Mouse (Mus musculus) forebrain, embryonic 16.5 days (tissue): ENCODE measurements around the gene Dnah12. TPM values are rescaled to one million over a fixed set of nuclear protein-coding genes. Genes with fewer than 3 reads are reported as not detected.
"Not testable (repeated sequence)": the region's sequence is repeated elsewhere in the genome, so short reads cannot be mapped to it uniquely, and the experiment has no call there.

ENCODE experiments used
- ATAC-seq: fragments of 200-750 bp; cut with Nextera tagmentation; 2 replicates; pipeline ENCODE4 v1.8.0; 2017; ENCODE audit warnings: mild to moderate bottlenecking, moderate library complexity
- H3K27ac ChIP-seq: fragments of 300-500 bp; sonication (generic); 2 replicates; pipeline ENCODE4 v1.5.1; 2014; ENCODE audit warnings: low read length, control low read depth
- H3K27me3 ChIP-seq: fragments of 300-500 bp; sonication (generic); replicated peaks from 2 replicates; pipeline ENCODE4 v1.6.1; 2014; ENCODE audit warnings: low read length; ENCODE audit not compliant: control insufficient read depth, insufficient read depth
- H3K36me3 ChIP-seq: fragments of 300-500 bp; sonication (generic); 2 replicates; pipeline ENCODE4 v1.6.1; 2014; ENCODE audit not compliant: control insufficient read depth, insufficient read depth
- H3K4me1 ChIP-seq: fragments of 300-500 bp; sonication (generic); replicated peaks from 2 replicates; pipeline ENCODE4 v1.6.1; 2014; ENCODE audit warnings: low read length; ENCODE audit not compliant: control insufficient read depth, insufficient read depth
- H3K4me2 ChIP-seq: fragments of 300-500 bp; sonication (generic); 2 replicates; pipeline ENCODE4 v1.6.1; 2014; ENCODE audit warnings: mild to moderate bottlenecking, low read length, control low read depth
- H3K4me3 ChIP-seq: fragments of 300-500 bp; sonication (generic); replicated peaks from 2 replicates; pipeline ENCODE4 v1.5.1; 2014; ENCODE audit warnings: mild to moderate bottlenecking, low read length, control low read depth
- H3K9ac ChIP-seq: fragments of 300-500 bp; sonication (generic); replicated peaks from 2 replicates; pipeline ENCODE4 v1.6.1; 2014; ENCODE audit warnings: low read depth, low read length, control low read depth
- H3K9me3 ChIP-seq: fragments of 300-500 bp; sonication (generic); 2 replicates; pipeline ENCODE4 v1.6.1; 2016; ENCODE audit warnings: low read length; ENCODE audit not compliant: control insufficient read depth
- WGBS: fragments of 180-500 bp; shearing (Covaris S2); extraction: QIAGEN DNeasy Blood & Tissue Kit; methylation state at CpG from one replicate; pipeline ENCODE4 v1.1.7; 2014; 5-methylcytosine and 5-hydroxymethylcytosine counted together
- polyA plus RNA-seq: library from polyadenylated mRNA; unstranded; fragments of >200 nt; fragmentation: Nextera tagmentation; extraction: Ambion mirVana; gene quantifications from 2 replicates; pipeline ENCODE4 v1.2.1, GENCODE M21; 2015

The Dnah12 gene
- polyA plus RNA-seq, 1 experiment from 2014 or later = 0.11 TPM

DNA sequence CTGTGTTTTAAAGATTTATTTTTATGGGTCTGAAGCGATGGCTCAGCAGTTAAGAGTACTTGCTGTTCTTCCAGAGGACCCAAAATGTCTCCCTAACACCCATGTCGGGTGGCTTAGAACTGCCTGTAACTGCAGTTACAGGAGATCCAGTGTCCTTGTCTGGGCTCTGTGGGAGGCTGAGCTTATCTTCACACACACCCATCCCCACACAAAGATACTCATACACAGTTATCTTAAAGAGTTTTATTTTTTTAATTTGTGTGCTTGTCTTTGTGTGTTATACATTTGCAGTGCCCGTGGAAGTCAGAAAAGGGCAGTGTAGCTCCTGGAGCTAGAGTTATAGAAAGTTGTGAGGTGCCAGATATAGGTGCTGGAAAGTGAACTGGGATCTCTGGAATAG is 197.7 kb downstream of the Dnah12 start:
- WGBS = 95% methylated on average over 3 of the region's 3 CpGs

DNA sequence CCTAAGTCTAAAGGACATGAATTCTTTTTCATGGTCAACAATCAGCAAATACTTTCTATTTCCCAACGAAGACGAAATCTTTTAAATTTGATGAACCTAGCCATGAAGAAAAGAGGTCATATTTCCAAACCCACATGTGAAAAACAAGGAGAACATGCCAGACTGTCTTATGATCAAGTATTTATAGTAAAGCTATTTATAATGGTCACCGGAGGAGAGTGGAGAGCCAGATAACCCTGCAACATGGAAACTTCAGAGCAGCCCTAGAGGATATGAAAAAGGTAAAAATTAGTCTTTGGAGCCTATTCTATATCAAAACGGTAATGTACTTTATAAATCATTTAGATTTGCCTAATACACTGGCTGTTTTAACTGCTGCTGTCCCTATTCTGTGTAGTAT is 201.3 kb downstream of the Dnah12 start, which contains the start of gene Asb14:
TSS of gene Asb14 (plus strand) at position 166 of the 400 bp plus-strand sequence.
- Histone ChIP-seq H3K36me3 (no peaks in the 10 kb centered on the region), H3K4me2 (no peak within 1 kb of the TSS), H3K27ac (no peak within 1 kb of the TSS), H3K9me3 (no peaks in the 10 kb centered on the region), H3K4me1 (no peaks in the 10 kb centered on the region), H3K9ac (no peak within 1 kb of the TSS), H3K4me3 (no peak within 1 kb of the TSS), H3K27me3 (no peaks in the 10 kb centered on the region)
- 94% methylated on average over 4 of the region's 4 CpGs for WGBS
- ATAC-seq = no peak

More for the DNA sequence above, 197.7 kb downstream of the Dnah12 start:
- H3K9ac ChIP-seq = no peak overlapping the region
- no peak overlapping the region for H3K27ac ChIP-seq
- H3K4me2 ChIP-seq = no peak overlapping the region
- no peaks in the 10 kb centered on the region for H3K27me3 ChIP-seq
- no peak for ATAC-seq
- no peaks in the 10 kb centered on the region for H3K9me3 ChIP-seq
- no peaks in the 10 kb centered on the region for H3K4me1 ChIP-seq
- no peak overlapping the region for H3K4me3 ChIP-seq
- H3K36me3 ChIP-seq = no peaks in the 10 kb centered on the region

DNA sequence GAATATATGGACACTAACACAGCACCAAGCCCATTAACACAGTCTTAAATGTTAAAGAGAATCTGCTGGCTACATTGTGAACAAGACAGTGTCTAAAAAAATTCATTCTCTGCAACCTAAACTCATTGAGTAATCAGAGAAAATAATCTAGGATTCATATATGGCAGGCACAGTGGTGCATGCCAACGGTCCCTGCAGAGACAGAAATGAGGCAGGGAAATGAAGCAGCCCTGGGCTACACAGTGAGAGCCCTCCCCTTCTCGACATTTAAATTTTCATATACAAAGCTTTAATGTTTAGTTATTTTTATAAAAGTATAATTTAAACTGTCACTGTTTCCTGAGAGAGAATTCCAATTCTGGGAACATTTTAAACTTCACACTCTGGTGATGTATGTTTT is 206.4 kb downstream of the Dnah12 start:
- 77% methylated on average over 2 of the region's 2 CpGs for WGBS

DNA sequence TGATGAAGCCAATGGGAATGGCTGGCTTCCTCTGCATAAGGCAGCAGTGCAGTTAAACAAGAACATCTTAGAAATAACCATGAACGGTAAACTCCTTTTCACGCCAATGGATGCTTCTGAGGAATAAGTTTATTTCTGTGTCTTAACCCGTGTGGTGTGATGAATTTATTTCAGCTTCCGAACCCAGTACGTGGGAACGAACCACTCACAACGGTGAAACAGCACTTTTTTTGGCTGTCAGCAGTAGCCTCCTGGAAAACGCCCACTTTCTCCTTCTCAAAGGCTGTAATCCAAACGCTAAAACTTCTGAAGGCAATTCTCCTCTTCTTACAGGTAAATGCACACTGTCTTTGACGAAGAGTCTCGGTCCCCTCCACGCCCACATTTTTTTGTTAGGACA is 207.8 kb downstream of the Dnah12 start:
- Histone ChIP-seq H3K9me3 (no peaks in the 10 kb centered on the region), H3K36me3 (no peaks in the 10 kb centered on the region), H3K4me1 (no peaks in the 10 kb centered on the region), H3K27ac (no peak overlapping the region), H3K9ac (no peak overlapping the region), H3K4me2 (no peak overlapping the region), H3K4me3 (no peak overlapping the region), H3K27me3 (no peaks in the 10 kb centered on the region)
- no peak for ATAC-seq
- WGBS = 86% methylated on average over 12 of the region's 12 CpGs

More for the DNA sequence above, 206.4 kb downstream of the Dnah12 start:
- no peak overlapping the region for H3K9ac ChIP-seq
- H3K27ac ChIP-seq = no peak overlapping the region
- no peaks in the 10 kb centered on the region for H3K9me3 ChIP-seq
- no peak overlapping the region for H3K4me3 ChIP-seq
- H3K27me3 ChIP-seq = no peaks in the 10 kb centered on the region
- no peaks in the 10 kb centered on the region for H3K4me1 ChIP-seq
- H3K36me3 ChIP-seq = no peaks in the 10 kb centered on the region
- H3K4me2 ChIP-seq = no peak overlapping the region
- ATAC-seq = no peak

DNA sequence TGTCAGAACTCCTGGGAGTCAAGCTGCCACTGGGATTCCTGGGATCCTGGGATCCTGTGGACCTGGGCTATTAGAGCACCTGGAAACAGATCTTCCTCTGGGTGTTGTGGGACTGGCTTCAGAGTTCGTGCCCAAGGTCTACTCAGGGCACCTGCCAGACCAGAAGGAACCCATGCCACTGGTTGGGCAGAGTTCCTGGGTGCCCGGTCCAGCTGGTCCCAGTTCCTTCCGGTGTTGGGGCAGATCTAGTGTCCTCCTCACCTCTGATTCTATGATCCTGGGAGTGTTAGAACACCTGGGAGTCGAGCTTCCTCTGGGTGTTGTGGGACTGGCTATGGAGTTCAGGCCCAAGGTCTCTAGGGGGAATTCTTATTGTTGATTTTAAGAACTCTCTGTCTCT is 214.3 kb downstream of the Dnah12 start:
- H3K9me3 ChIP-seq = no peaks in the 10 kb centered on the region
- no peak overlapping the region for H3K4me2 ChIP-seq
- H3K36me3 ChIP-seq = no peaks in the 10 kb centered on the region
- H3K27me3 ChIP-seq = no peaks in the 10 kb centered on the region
- no peak overlapping the region for H3K9ac ChIP-seq
- no peak for ATAC-seq
- H3K27ac ChIP-seq = no peak overlapping the region
- WGBS = 96% methylated on average over 4 of the region's 4 CpGs
- no peak overlapping the region for H3K4me3 ChIP-seq
- H3K4me1 ChIP-seq = no peaks in the 10 kb centered on the region

DNA sequence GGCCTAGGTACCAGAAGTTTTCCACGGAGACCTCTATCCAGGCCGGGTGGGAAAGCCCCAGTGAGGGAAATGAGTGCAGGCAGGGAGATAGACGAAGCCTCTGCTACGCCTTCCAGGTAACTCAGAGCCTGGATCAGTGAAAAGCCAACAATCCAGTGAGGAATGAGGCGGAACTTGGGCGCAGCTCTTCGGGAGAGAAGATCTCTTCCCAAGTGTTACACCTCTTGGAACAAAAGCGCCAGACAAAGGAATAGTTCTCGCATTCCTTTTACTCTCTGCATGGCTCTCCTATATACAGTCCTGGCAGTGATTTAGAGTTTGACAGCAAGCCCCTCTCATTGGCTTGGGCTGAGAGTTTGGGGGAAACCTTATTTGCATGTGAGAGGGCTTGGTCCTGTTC is 217.4 kb downstream of the Dnah12 start:
- 49% methylated on average over 9 of the region's 9 CpGs for WGBS
- H3K4me2 ChIP-seq, H3K9ac ChIP-seq, H3K27ac ChIP-seq, H3K9me3 ChIP-seq, H3K4me1 ChIP-seq, H3K4me3 ChIP-seq, H3K36me3 ChIP-seq, H3K27me3 ChIP-seq, ATAC-seq: not testable (repeated sequence)

DNA sequence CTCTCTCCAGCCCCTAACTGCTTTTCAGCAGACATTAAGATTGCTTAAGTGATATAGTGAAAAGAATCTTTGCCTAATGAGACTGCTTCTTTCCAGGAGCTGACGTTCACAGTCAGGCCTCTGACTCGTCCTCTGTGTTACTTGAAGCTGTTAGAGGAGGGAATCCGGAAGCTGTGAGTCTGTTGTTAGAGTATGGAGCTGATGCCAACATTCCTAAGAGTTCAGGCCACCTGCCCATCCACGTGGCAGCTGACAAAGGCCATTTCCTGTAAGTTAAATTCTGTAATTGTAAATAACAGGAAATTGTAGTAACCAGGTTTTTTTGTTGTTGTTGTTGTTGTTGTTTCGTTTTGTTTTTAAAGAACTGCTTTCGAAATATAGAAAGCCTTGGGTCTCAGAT is 218.1 kb downstream of the Dnah12 start:
- H3K4me1 ChIP-seq = 0 out of 2 replicates have a peak, but pooled peaks cover 2% of the 10 kb centered on the region
- no peaks in the 10 kb centered on the region for H3K9me3 ChIP-seq
- no peaks in the 10 kb centered on the region for H3K36me3 ChIP-seq
- no peak overlapping the region for H3K9ac ChIP-seq
- no peak overlapping the region for H3K4me3 ChIP-seq
- H3K27ac ChIP-seq = no peak overlapping the region
- WGBS = 51% methylated on average over 6 of the region's 6 CpGs
- no peaks in the 10 kb centered on the region for H3K27me3 ChIP-seq
- no peak overlapping the region for H3K4me2 ChIP-seq
- ATAC-seq = no peak

DNA sequence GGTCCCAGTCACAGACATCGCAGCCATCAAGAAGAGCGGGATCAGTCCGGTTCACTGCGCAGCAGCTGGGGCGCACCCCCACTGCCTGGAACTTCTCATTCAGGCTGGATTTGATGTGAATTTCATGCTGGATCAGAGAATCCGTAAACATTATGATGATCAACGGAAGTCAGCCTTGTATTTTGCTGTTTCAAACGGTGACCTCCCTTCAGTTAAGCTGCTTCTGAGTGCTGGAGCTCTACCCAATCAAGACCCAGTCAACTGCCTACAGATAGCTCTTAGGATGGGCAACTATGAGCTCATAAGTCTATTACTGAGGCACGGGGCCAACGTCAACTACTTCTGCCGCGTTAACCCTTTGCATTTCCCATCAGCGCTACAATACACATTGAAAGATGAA is 218.8 kb downstream of the Dnah12 start:
- Histone ChIP-seq H3K27me3 (no peaks in the 10 kb centered on the region), H3K27ac (no peak overlapping the region)

DNA sequence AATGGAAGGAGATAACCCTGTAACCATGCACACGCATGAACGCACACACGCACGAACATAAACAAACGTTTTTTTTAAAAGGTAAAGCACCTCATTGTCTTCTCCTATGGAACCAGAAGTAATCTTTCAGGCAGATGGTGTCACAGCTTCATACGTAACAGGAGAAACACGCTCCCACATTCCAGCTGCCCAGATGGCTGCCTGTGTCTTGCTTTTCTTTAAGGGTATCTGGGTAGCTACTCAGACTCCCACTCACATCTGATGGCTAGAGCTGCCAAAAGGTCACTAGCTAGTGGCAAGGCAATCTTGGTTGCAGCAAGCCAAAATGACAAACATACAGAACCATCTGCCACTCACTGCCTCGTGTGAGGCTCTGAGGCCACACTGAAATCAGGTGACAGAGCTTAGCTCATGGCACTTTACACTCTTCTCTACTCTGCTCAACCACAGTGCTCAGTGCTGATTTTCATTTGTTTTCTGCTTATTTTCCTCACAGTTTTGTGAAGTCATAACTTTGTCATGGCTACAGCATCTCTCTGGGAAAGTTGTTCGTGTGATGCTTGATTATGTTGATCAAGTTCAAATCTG is 220.7 kb downstream of the Dnah12 start:
- WGBS = 57% methylated on average over 9 of the region's 9 CpGs
- Histone ChIP-seq H3K9ac (no peak overlapping the region), H3K27me3 (no peaks in the 10 kb centered on the region), H3K27ac (no peak overlapping the region), H3K4me2 (no peak overlapping the region), H3K4me3 (no peak overlapping the region), H3K36me3 (peaks cover 4% of the 10 kb centered on the region), H3K9me3 (no peaks in the 10 kb centered on the region), H3K4me1 (0 out of 2 replicates have a peak, but pooled peaks cover 2% of the 10 kb centered on the region)
- ATAC-seq = no peak

More for the DNA sequence above, 218.8 kb downstream of the Dnah12 start:
- H3K4me1 ChIP-seq = 0 out of 2 replicates have a peak, but pooled peaks cover 2% of the 10 kb centered on the region
- no peak overlapping the region for H3K4me2 ChIP-seq
- no peak overlapping the region for H3K9ac ChIP-seq
- no peaks in the 10 kb centered on the region for H3K9me3 ChIP-seq
- 92% methylated on average over 13 of the region's 13 CpGs for WGBS
- H3K4me3 ChIP-seq = no peak overlapping the region
- no peaks in the 10 kb centered on the region for H3K36me3 ChIP-seq
- no peak for ATAC-seq

DNA sequence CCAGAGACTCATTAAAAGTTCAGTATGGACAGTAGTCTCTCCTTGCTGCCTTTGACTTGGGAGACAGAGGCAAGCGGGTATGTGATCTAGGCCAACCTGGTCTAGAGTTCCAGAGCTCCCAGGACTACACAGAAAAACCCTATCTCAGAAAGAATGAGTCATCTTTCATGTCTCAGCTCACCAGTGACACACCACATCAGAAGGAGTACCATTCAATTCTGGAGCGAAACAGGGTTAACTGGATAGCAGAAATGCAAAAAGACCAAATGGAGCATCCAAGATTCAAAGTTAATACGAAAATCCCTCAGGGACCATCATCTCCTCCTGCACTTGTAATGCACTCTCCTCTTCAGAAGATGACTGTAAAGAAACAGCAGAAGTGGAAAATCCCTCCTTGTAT is 226.2 kb downstream of the Dnah12 start:
- 98% methylated on average over 3 of the region's 3 CpGs for WGBS
- H3K4me2 ChIP-seq = no peak overlapping the region
- H3K27me3 ChIP-seq = no peaks in the 10 kb centered on the region
- no peak overlapping the region for H3K27ac ChIP-seq
- no peaks in the 10 kb centered on the region for H3K9me3 ChIP-seq
- H3K9ac ChIP-seq = no peak overlapping the region
- H3K36me3 ChIP-seq = peaks cover 9% of the 10 kb centered on the region
- H3K4me1 ChIP-seq = no peaks in the 10 kb centered on the region
- no peak for ATAC-seq
- no peak overlapping the region for H3K4me3 ChIP-seq
